Mouse (Mus musculus): Measurements from ENCODE around the gene Kars.

The Kars gene

GRCm38 (mm10) chr8:111947144-111947543 lies 64.0 kb downstream of the Kars start:
- no peak for DNase-seq (ENCODE audit: low spot score in 2 of 2)

GRCm38 (mm10) chr8:111943544-111943943 lies 67.6 kb downstream of the Kars start:
- no peak for DNase-seq (ENCODE audit: low spot score in 2 of 2)
